Mouse (Mus musculus) stomach, embryonic 16.5 days (tissue): ENCODE data around the gene Fchsd2. TPM values are rescaled to one million over a fixed set of nuclear protein-coding genes. Genes with fewer than 3 reads are reported as not detected.

Experiments used
- ATAC-seq: fragments of 200-750 bp; cut with Nextera tagmentation; 2 replicates; pipeline ENCODE4 v1.8.0; 2017; ENCODE audit warnings: moderate number of reproducible peaks, moderate TSS enrichment; ENCODE audit not compliant: insufficient read depth, low FRiP score
- H3K27ac ChIP-seq: fragments of 300-500 bp; sonication (generic); 2 replicates; pipeline ENCODE4 v1.5.1; 2014; ENCODE audit warnings: low read length
- H3K27me3 ChIP-seq: fragments of 300-500 bp; sonication (generic); 2 replicates; pipeline ENCODE4 v1.6.1; 2014; ENCODE audit warnings: low read length, control low read depth, mixed read lengths; ENCODE audit not compliant: control insufficient read depth, insufficient read depth
- H3K36me3 ChIP-seq: fragments of 300-500 bp; sonication (generic); 2 replicates; pipeline ENCODE4 v1.6.1; 2014; ENCODE audit warnings: low read length; ENCODE audit not compliant: control insufficient read depth, insufficient read depth
- H3K4me1 ChIP-seq: fragments of 300-500 bp; sonication (generic); 2 replicates; pipeline ENCODE4 v1.6.1; 2014; ENCODE audit warnings: low read length, control low read depth, mixed read lengths; ENCODE audit not compliant: control insufficient read depth, insufficient read depth
- H3K4me2 ChIP-seq: fragments of 300-500 bp; sonication (generic); 2 replicates; pipeline ENCODE4 v1.6.1; 2014; ENCODE audit warnings: low read depth, low read length, mixed read lengths
- H3K4me3 ChIP-seq: fragments of 300-500 bp; sonication (generic); replicated peaks from 2 replicates; pipeline ENCODE4 v1.5.1; 2014; ENCODE audit warnings: mild to moderate bottlenecking, low read length
- H3K9ac ChIP-seq: fragments of 300-500 bp; sonication (generic); 2 replicates; pipeline ENCODE4 v1.6.1; 2014; ENCODE audit warnings: low read length
- H3K9me3 ChIP-seq: fragments of 300-500 bp; sonication (generic); replicated peaks from 2 replicates; pipeline ENCODE4 v1.6.1; 2016; ENCODE audit warnings: low read length, control low read depth; ENCODE audit not compliant: control insufficient read depth
- WGBS: fragments of 180-500 bp; shearing (Covaris S2); extraction: QIAGEN DNeasy Blood & Tissue Kit; methylation state at CpG from one replicate; pipeline ENCODE4 v1.1.7; 2014; 5-methylcytosine and 5-hydroxymethylcytosine counted together
- polyA plus RNA-seq: library from polyadenylated mRNA; unstranded; fragments of >200 nt; fragmentation: Nextera tagmentation; extraction: Ambion mirVana; gene quantifications from 2 replicates; pipeline ENCODE4 v1.2.1, GENCODE M21; 2015

Fchsd2 gene
- polyA plus RNA-seq, 1 experiment from 2014 or later, result 20.0 TPM

GRCm38 (mm10) chr7:101315699-101316098 is 223.0 kb downstream of the Fchsd2 start:
- H3K4me1 ChIP-seq, result peaks cover 16% of the 10 kb centered on the region; the same call in 1 of the 2 replicates
- H3K36me3 ChIP-seq, result no peaks in the 10 kb centered on the region
- no peaks in the 10 kb centered on the region for H3K9me3 ChIP-seq
- H3K4me2 ChIP-seq, result no peak overlapping the region
- H3K4me3 ChIP-seq, result no peak overlapping the region
- H3K9ac ChIP-seq, result no peak overlapping the region
- no peak for ATAC-seq
- H3K27me3 ChIP-seq, result no peaks in the 10 kb centered on the region
- peak overlapping the region; percentile 79 for H3K27ac ChIP-seq

DNA sequence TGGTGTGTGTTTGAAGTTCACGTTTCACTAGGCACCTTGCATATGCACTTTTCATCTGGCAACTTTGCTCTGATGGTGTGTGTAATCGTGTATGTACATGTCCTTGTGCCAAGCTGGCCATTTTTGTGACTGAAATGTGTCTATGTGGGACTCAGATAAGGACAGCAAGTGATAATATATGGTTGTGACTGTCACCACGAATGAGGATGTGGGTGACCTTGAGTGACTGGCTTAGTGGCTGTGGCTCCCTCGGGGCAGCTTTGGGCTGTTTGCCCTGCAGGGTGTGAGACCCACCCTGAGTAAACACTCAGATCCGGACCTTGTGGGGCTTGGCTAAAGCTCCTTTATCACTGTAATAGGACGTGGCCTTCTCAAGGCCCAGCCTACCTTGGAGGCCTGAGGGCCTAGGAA is 223.9 kb downstream of the Fchsd2 start:
- no peak overlapping the region for H3K4me3 ChIP-seq
- no peak overlapping the region for H3K4me2 ChIP-seq
- no peaks in the 10 kb centered on the region for H3K36me3 ChIP-seq
- ATAC-seq, result peak; percentile 79
- peaks cover 16% of the 10 kb centered on the region; the same call in 1 of the 2 replicates for H3K4me1 ChIP-seq
- H3K9me3 ChIP-seq, result no peaks in the 10 kb centered on the region
- H3K27me3 ChIP-seq, result no peaks in the 10 kb centered on the region
- peak overlapping the region; percentile 79 for H3K27ac ChIP-seq
- no peak overlapping the region for H3K9ac ChIP-seq
- WGBS, result 44% methylated on average over 6 of the region's 6 CpGs

GRCm38 (mm10) chr7:101317014-101317413 is 224.4 kb downstream of the Fchsd2 start, which contains the start of gene Stard10:
Stard10 (plus strand) TSS chr7:101317086.
- 58% methylated on average over 3 of the region's 3 CpGs for WGBS
- H3K27me3 ChIP-seq, result no peaks in the 10 kb centered on the region
- no peaks in the 10 kb centered on the region for H3K9me3 ChIP-seq
- no peak within 1 kb of the TSS for H3K9ac ChIP-seq
- H3K36me3 ChIP-seq, result no peaks in the 10 kb centered on the region
- H3K27ac ChIP-seq, result peak within 1 kb of the TSS; percentile 79
- ATAC-seq, result no peak
- peaks cover 16% of the 10 kb centered on the region; the same call in 1 of the 2 replicates for H3K4me1 ChIP-seq
- H3K4me2 ChIP-seq, result no peak within 1 kb of the TSS
- H3K4me3 ChIP-seq, result no peak within 1 kb of the TSS

DNA sequence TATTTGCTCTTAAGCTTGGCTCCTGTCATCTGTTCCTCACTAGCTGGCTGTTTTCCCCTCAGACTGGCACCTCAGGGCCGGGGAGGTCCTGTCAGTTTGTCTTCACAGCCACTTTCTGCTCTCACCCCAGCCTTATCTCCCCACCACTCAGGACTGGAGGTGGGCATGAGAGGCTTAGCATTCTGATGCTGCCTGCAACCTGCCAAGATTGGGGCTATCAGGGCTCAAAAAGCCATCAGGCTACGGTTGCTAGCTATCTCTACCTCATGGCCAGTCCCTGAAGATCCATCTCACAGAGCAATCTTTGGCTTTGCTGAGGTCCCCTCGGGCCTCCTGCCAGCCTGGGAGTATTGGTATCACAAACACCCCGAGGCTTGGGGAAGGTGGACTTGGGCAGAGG is 226.2 kb downstream of the Fchsd2 start:
- peaks cover 18% of the 10 kb centered on the region; the same call in 1 of the 2 replicates for H3K4me1 ChIP-seq
- WGBS, result 58% methylated on average over 4 of the region's 4 CpGs
- H3K4me2 ChIP-seq, result no peak overlapping the region
- H3K9ac ChIP-seq, result no peak overlapping the region
- no peaks in the 10 kb centered on the region for H3K36me3 ChIP-seq
- 0 out of 2 replicates have a peak overlapping the region, but pooled peaks have one; percentile 2 for H3K27ac ChIP-seq
- no peak for ATAC-seq
- H3K4me3 ChIP-seq, result no peak overlapping the region
- H3K9me3 ChIP-seq, result no peaks in the 10 kb centered on the region
- H3K27me3 ChIP-seq, result no peaks in the 10 kb centered on the region

DNA sequence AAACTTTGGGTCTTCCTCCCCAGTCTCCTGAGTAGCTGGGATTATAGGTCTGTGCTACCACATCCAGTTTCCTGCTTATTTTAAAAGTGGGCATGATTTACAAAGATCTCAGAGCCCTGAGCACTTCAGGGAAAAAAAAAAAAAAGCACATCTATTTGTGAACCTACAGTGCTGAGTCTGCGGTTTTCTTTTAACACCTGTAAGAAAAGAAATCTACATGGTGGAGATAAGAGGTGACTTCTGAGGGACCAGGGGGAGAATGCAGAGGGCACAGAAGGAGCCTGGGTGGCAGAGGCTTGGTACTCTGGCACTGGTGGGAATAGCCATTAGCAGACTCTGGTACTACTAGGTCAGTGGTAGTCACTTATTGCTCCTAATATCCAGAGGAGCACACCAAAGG is 227.1 kb downstream of the Fchsd2 start:
- Histone ChIP-seq H3K36me3 (no peaks in the 10 kb centered on the region), H3K4me1 (peaks cover 28% of the 10 kb centered on the region; the same call in 1 of the 2 replicates), H3K9ac (0 out of 2 replicates have a peak overlapping the region, but pooled peaks have one; percentile 1), H3K27ac (peak overlapping the region; percentile 92), H3K27me3 (no peaks in the 10 kb centered on the region), H3K9me3 (no peaks in the 10 kb centered on the region), H3K4me3 (no peak overlapping the region), H3K4me2 (peak overlapping the region; percentile 80; the same call in 1 of the 2 replicates)
- no peak for ATAC-seq
- WGBS, result 66% methylated on average over 1 of the region's 1 CpGs

DNA sequence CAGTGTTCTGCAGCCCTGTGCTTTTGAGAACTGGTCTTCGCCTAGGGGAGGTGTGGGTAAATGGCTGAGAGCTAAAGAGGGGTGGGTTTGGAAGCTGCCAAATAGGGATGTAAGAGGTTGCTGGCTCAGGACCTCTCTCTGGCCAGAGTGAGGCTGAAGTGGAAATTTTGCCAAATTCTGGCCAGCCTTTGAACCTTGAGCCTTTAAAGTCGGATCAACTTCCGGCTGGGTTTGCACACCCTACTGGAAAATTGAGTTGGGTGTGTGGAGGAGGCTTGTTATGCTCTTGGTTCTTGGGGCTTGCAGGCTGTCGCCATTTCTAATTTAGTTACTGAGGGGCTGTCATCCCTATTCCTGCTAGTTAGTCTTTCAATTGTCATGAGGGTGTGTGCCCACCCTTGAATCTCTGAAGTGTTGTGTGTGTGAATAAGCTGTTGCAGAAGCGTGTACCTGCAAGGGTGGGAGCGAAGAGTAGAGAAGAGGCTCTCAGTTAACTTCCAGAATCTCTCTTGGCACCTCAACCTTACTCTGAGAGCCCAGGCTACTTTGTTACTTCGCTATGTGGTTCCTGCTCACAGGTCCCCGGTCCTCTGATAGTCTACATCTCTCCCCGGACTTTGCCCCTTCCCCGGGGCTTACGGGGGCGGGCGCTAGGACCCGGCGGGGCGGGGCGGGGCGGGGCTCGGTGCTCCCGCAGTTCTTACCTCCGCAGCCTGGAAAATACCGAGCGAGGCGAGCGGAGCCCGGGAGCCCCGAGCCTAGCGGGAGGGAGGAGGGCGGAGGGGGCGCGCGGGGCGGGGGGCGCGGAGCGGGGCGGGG is 227.9 kb downstream of the Fchsd2 start:
- Histone ChIP-seq H3K4me2 (peak overlapping the region; percentile 80), H3K36me3 (no peaks in the 10 kb centered on the region), H3K9me3 (no peaks in the 10 kb centered on the region), H3K9ac (peak overlapping the region; percentile 90), H3K27me3 (no peaks in the 10 kb centered on the region), H3K27ac (peak overlapping the region; percentile 92), H3K4me1 (peaks cover 27% of the 10 kb centered on the region; the same call in 1 of the 2 replicates), H3K4me3 (peak overlapping the region; percentile 76)
- 5% methylated on average over 24 of the region's 37 CpGs for WGBS
- peak; percentile 68 for ATAC-seq

DNA sequence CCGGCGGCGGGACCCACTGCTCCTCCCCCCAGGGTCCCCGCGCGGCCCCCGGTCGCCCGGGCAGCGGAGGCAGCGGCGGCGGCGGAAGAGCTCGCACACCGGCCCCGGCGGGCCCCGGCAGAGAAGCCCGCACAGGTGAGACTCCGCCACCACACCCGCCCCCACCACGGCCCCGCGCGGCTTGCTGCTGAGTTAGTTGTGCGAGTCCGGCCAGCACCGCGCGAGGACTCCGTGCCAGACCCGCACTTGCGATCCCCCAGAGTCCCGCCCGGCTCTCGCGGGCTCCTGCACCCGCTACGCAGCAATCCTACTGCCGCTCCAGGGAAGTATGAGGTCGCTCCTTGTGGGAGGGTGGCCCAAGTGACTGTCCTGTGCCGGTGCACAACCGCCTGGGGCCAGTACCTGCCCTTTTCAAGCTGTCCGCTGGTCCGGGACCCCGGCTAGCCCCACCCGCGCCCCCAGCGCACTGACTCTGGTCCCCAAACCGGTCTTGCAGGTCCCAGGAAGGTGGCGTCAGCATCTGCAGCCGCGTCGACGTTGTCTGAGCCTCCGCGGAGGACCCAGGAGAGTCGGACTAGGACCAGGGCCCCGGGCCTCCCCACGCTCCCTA is 228.7 kb downstream of the Fchsd2 start:
- peak overlapping the region; percentile 80 for H3K4me2 ChIP-seq
- ATAC-seq, result peak; percentile 38
- H3K27ac ChIP-seq, result peak overlapping the region; percentile 92
- no peaks in the 10 kb centered on the region for H3K36me3 ChIP-seq
- H3K9me3 ChIP-seq, result no peaks in the 10 kb centered on the region
- WGBS, result 2% methylated on average over 44 of the region's 61 CpGs
- peak overlapping the region; percentile 76 for H3K4me3 ChIP-seq
- peaks cover 24% of the 10 kb centered on the region; the same call in 1 of the 2 replicates for H3K4me1 ChIP-seq
- H3K9ac ChIP-seq, result peak overlapping the region; percentile 90
- H3K27me3 ChIP-seq, result no peaks in the 10 kb centered on the region

GRCm38 (mm10) chr7:101323141-101323594 is 230.5 kb downstream of the Fchsd2 start:
- WGBS, result 53% methylated on average over 4 of the region's 4 CpGs
- peak overlapping the region; percentile 92 for H3K27ac ChIP-seq

More at GRCm38 (mm10) chr7:101323141-101323594, 230.5 kb downstream of the Fchsd2 start:
- H3K4me3 ChIP-seq, result peak overlapping the region; percentile 76
- peak overlapping the region; percentile 90 for H3K9ac ChIP-seq
- H3K4me1 ChIP-seq, result peaks cover 22% of the 10 kb centered on the region
- H3K27me3 ChIP-seq, result no peaks in the 10 kb centered on the region
- peak overlapping the region; percentile 80 for H3K4me2 ChIP-seq
- ATAC-seq, result peak; percentile 79
- H3K36me3 ChIP-seq, result no peaks in the 10 kb centered on the region
- no peaks in the 10 kb centered on the region for H3K9me3 ChIP-seq
